Mouse (Mus musculus) megakaryocyte, embryonic 14.5 days (primary cell): ENCODE results near the gene Tm6sf1. TPM values are rescaled to one million over a fixed set of nuclear protein-coding genes. Genes with fewer than 3 reads are reported as not detected.

Experiments used
- H3K27me3 ChIP-seq: replicated peaks from 2 replicates; pipeline ENCODE3; 2012; ENCODE audit warnings: inconsistent platforms
- H3K36me3 ChIP-seq: replicated peaks from 2 replicates; pipeline ENCODE3; 2012; ENCODE audit warnings: low read length, inconsistent platforms, mixed read lengths
- H3K4me1 ChIP-seq: 2 replicates; pipeline ENCODE4 v1.6.1; 2012; ENCODE audit warnings: inconsistent platforms
- H3K4me3 ChIP-seq: replicated peaks from 2 replicates; pipeline ENCODE3; 2012; ENCODE audit warnings: moderate library complexity, mild to moderate bottlenecking, inconsistent platforms
- H3K9me3 ChIP-seq: 2 replicates; pipeline ENCODE4 v1.6.1; 2012; ENCODE audit warnings: inconsistent platforms
- FLI1 ChIP-seq: IDR thresholded peaks from 2 replicates; pipeline ENCODE4 v1.6.1; 2012; ENCODE audit warnings: low read length, inconsistent platforms, mixed read lengths
- GATA1 ChIP-seq: IDR thresholded peaks from 3 replicates; pipeline ENCODE4 v1.6.1; 2012; ENCODE audit warnings: mixed read lengths, low read length, inconsistent platforms, borderline replicate concordance
- polyA plus RNA-seq: library from polyadenylated mRNA; stranded (reverse); fragments of >175 nt; gene quantifications from 2 replicates; pipeline ENCODE4 v1.2.3, GENCODE M21; 2012; ENCODE audit warnings: low replicate concordance; ENCODE audit not compliant: insufficient read depth

Gene Tm6sf1
- polyA plus RNA-seq, 1 experiment, result 15.9 TPM

DNA sequence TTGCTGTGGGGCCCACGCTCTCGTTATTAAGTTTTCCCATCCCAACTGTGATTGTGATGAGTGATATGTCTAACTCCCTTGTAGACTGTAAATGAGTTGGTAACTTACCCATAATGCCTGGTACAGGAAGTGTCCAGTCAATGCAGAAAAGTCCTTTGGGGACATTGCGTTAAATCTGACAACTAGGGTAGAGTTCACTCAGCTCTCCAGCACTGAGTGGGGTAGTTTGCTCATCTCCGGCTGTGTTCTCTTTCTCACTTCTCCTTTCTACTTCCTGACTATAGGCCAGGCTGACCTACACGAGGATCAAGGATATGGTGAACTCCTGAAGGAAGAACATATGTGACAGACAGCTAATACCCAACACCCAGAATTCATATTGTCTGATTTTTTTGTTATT is 9.6 kb upstream of the Tm6sf1 start:
- TF ChIP-seq FLI1 (no peak), GATA1 (no peak)
- no peak overlapping the region for H3K4me3 ChIP-seq

DNA sequence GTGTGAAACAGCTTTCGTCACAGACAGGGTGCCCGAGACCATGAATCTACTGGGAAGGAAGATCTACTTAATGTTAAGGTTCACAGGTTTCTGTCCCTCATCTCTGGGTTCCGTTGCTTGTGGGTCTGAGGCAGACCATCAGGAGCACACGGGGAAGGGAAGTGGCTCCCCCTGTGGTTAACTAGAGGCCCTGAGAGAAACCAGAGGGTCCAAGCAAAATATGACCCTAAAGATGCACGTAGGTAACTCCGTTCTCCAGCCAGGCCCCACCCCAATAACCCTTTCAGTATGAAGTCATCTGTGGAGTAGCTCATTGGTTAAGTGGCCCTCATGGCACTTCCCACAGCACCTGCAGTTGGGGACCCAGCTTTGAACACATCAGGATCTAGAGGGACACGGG is 9.2 kb upstream of the Tm6sf1 start:
- peaks cover 19% of the 10 kb centered on the region for H3K4me1 ChIP-seq
- no peaks in the 10 kb centered on the region for H3K36me3 ChIP-seq
- peaks cover 6% of the 10 kb centered on the region; the same call in 1 of the 2 replicates for H3K9me3 ChIP-seq
- H3K27me3 ChIP-seq, result peaks cover 10% of the 10 kb centered on the region
- TF ChIP-seq FLI1 (no peak), GATA1 (no peak)
- H3K4me3 ChIP-seq, result no peak overlapping the region

More for the DNA sequence above, 9.6 kb upstream of the Tm6sf1 start:
- Histone ChIP-seq H3K27me3 (peaks cover 10% of the 10 kb centered on the region), H3K4me1 (peaks cover 15% of the 10 kb centered on the region), H3K36me3 (no peaks in the 10 kb centered on the region), H3K9me3 (peaks cover 6% of the 10 kb centered on the region; the same call in 1 of the 2 replicates)

DNA sequence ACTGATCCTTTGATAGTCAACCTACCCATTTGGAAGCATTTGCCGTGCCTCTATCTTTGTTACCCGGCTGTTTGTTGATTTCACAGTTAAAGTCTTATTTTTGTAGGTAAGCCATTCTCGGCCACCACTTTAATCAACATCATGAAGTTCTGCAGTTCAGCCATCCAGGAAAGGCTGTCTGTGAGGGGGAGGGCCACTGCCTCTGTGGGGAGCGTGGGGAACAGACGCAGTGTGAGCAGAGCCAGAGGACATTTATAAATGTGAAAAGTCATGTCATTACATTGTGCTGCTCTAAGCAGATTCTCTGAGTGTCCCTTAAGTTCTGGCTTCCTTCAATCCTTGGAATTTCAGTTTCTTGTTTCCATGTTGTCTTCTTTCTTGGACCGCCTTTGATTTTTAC is 8.6 kb upstream of the Tm6sf1 start:
- H3K4me3 ChIP-seq, result no peak overlapping the region
- H3K36me3 ChIP-seq, result no peaks in the 10 kb centered on the region
- H3K27me3 ChIP-seq, result peaks cover 10% of the 10 kb centered on the region
- peaks cover 24% of the 10 kb centered on the region for H3K4me1 ChIP-seq
- TF ChIP-seq FLI1 (no peak), GATA1 (no peak)
- H3K9me3 ChIP-seq, result peaks cover 6% of the 10 kb centered on the region; the same call in 1 of the 2 replicates

DNA sequence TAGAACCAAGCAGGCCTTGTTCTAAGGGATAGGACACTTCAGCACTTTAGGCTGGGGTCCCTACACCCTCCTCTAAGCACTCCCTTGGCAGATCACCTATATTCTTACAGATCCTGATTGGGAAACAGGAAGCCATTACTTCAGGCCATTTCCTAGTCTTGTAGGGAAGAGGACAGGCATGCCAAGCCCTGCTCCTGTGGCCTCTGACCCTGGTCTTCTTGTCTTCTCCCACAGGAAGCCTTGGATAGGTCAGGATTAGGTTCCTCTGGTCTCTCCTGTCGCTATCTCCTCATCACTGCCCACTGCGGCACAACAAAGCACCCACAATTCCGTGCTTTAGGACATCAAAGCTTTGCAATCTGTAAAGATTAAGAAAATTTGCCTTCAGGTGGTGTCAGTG is 7.1 kb upstream of the Tm6sf1 start:
- peaks cover 30% of the 10 kb centered on the region for H3K4me1 ChIP-seq
- TF ChIP-seq FLI1, result no peak
- TF ChIP-seq GATA1, result no peak
- no peaks in the 10 kb centered on the region for H3K36me3 ChIP-seq
- H3K27me3 ChIP-seq, result peaks cover 20% of the 10 kb centered on the region
- H3K4me3 ChIP-seq, result no peak overlapping the region
- H3K9me3 ChIP-seq, result peaks cover 6% of the 10 kb centered on the region; the same call in 1 of the 2 replicates

DNA sequence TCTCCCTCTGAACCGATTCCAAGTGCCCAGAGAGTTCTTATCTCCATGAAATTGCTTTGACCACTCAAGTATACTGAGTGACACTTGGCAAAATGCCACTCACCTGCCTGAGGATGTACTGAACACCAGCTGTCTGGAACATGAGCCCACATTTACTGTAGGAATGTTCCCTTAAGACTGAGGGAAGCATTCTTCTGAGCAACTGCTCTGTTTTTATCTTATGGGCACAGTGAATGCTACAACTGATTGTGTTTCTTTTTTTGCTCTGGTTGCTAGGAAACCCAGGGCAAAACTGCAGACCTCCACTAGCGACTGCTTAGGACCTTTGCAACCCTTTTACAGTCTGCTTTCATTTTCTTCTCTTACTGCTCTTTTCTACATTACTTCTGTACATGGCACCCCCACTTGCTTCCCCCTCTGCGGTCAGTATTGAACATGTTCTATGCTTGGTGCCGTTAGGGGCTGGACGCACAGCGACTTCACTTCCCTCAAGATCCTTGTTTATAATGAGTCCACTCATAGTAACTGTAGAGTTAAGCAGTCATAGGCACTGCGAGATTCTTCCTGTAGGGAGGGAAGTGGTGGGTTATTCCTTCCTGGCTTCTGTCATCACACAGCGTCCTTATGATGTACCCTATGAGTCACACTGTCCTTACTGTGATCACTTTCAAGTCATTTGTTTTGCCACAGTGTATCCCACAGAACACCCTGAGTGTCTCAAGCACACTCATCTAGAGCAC is 4.1 kb upstream of the Tm6sf1 start:
- Histone ChIP-seq H3K27me3 (peaks cover 42% of the 10 kb centered on the region), H3K36me3 (no peaks in the 10 kb centered on the region), H3K9me3 (no peaks in the 10 kb centered on the region), H3K4me1 (peaks cover 42% of the 10 kb centered on the region), H3K4me3 (peak overlapping the region; percentile 51)
- no peak for TF ChIP-seq FLI1
- no peak for TF ChIP-seq GATA1

DNA sequence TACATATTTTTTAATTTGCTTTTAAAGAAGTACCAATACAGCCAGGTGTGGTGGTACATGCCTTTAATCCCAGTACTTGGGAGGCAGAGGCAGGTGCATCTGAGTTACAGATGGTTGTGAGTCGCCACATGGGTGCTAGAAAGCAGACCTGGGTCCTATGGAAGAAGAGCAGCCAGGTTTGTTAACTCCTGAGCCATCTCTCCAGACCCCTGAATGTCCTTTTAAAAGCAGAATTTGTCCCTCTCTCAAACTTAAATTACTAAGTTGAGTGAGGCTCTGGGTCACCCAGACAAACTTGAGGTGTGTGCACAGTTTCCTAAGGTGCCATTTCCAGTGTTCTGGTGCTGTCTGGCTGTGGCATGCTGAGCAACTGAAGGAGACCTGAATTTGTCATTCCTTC is 3.1 kb upstream of the Tm6sf1 start, which contains the start of gene Gm10160:
TSS of gene Gm10160 (minus strand) at position 101 of the 400 bp plus-strand sequence.
- H3K9me3 ChIP-seq, result no peaks in the 10 kb centered on the region
- peak within 1 kb of the TSS; percentile 25 for H3K4me3 ChIP-seq
- no peaks in the 10 kb centered on the region for H3K36me3 ChIP-seq
- H3K27me3 ChIP-seq, result peaks cover 48% of the 10 kb centered on the region
- TF ChIP-seq GATA1 (no peak), FLI1 (no peak)
- peaks cover 45% of the 10 kb centered on the region for H3K4me1 ChIP-seq

DNA sequence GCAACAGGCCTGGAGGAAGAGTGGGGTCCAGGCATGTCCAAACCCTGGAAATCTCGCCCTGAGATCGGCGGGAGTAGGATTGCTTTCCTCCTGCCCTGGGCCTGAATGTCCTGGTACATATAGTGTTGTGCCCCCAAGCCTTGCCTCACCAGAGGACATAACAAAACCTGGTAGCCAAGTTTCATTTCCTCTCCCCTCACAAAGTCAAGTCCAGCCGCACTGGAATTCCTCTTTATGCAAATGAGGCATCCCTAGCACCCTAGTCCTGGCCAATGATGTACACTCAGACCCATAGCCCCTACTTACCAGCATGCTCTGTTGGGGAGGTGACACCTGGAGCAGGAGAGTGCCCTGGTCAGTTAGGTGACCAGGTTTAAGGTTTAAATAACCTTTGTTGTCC is 2.6 kb upstream of the Tm6sf1 start:
- peak overlapping the region; percentile 25 for H3K4me3 ChIP-seq
- H3K36me3 ChIP-seq, result no peaks in the 10 kb centered on the region
- H3K9me3 ChIP-seq, result no peaks in the 10 kb centered on the region
- peaks cover 48% of the 10 kb centered on the region for H3K27me3 ChIP-seq
- TF ChIP-seq GATA1, result no peak
- no peak for TF ChIP-seq FLI1
- peaks cover 50% of the 10 kb centered on the region for H3K4me1 ChIP-seq

DNA sequence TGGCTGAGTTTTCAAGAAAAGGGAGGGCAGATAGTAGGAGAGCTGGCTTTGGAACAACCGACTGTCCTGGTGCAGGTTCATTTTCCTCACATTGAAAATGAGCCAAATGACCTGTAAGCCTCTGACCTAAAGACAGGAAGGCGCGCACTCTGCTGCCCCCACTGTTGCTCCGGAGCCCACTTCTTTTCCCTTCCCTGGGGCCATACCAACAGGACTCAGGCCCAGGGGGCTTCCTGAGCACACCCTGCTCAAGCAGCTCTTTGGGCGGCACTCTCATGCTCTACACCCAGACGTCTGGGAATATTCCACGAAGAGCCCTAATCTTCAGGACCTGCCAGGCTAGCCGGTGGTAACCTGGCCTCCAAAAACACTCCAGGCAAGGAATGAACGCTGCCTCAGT is 565 bp upstream of the Tm6sf1 start:
- peaks cover 54% of the 10 kb centered on the region for H3K27me3 ChIP-seq
- H3K36me3 ChIP-seq, result no peaks in the 10 kb centered on the region
- peak overlapping the region; percentile 92 for H3K4me3 ChIP-seq
- no peaks in the 10 kb centered on the region for H3K9me3 ChIP-seq
- TF ChIP-seq GATA1 (no peak), FLI1 (no peak)
- H3K4me1 ChIP-seq, result peaks cover 70% of the 10 kb centered on the region

DNA sequence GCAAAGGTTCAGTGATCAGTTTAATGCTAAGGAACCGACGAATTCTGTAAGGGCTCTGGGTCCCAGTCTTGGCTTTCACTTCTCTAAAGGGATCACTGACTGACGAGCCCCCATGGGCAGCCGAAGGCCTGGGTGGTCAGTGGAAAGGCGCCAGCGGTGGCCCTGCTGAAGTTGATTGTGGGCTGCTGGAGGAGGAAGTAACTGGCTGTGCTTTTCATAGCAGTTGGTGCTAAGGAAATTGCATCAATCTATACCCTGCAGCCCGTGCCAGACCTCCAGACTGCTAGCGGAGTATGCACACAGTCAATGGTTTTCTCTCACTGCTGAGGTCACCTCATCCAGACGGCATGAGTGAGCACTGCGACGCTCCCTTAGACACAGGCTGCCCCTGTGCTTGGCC is 1.3 kb downstream of the Tm6sf1 start:
- TF ChIP-seq FLI1, result no peak
- TF ChIP-seq GATA1, result no peak
- Histone ChIP-seq H3K36me3 (peaks cover 4% of the 10 kb centered on the region), H3K9me3 (no peaks in the 10 kb centered on the region), H3K4me3 (peak overlapping the region; percentile 92), H3K4me1 (peaks cover 73% of the 10 kb centered on the region), H3K27me3 (peaks cover 54% of the 10 kb centered on the region)

DNA sequence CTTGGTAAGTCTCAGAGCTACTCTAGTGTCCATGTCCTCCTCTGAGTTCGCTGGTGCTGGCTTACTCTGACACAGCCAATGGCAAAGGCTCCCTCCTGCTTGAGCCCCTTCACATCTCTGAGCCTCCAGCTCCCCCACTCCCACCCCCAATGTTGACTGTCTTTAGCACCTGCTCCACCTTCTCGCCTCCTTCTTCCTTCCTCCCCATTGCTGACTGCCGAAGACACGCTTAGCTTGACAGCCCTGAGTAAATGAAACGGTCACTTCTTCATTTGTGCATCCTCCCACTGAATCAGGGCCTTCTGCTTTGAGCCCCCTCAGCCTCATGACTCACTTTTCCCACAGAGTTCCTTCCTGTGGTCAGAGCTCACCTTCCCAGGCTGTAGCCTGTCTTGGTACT is 2.2 kb downstream of the Tm6sf1 start:
- H3K4me1 ChIP-seq, result peaks cover 72% of the 10 kb centered on the region
- H3K4me3 ChIP-seq, result peak overlapping the region; percentile 92
- H3K9me3 ChIP-seq, result no peaks in the 10 kb centered on the region
- TF ChIP-seq FLI1, result no peak
- TF ChIP-seq GATA1, result no peak
- H3K36me3 ChIP-seq, result peaks cover 13% of the 10 kb centered on the region
- H3K27me3 ChIP-seq, result peaks cover 49% of the 10 kb centered on the region
